In the genomic region with DNA sequence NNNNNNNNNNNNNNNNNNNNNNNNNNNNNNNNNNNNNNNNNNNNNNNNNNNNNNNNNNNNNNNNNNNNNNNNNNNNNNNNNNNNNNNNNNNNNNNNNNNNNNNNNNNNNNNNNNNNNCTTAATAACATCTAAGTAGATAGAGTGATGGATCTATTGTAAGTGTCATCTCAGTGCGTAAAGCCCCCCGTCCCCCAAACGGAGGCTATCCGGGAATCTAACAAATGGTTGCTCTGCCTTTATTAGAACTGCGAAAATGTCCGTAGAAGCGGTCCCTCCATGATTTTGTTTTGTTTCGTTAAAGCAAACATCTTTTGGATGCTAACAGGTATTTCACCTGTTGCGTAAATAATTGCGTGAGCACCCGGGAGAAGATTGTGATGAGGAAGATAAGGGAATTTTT, we compare ENCODE assay signal across 8 mouse cellular contexts. TPM values are rescaled to one million over a fixed set of nuclear protein-coding genes. Genes with fewer than 3 reads are reported as not detected.
DNase-seq lines count a peak whose midpoint lies in the region; ATAC-seq and TF ChIP-seq lines count a peak whose summit lies in the region.

No protein-coding gene starts in this region.

- TF ChIP-seq POLR2A in olfactory bulb, adult 2 months (IDR thresholded peaks at IDR 0.05; ENCODE audit: insufficient read depth, low read depth, low read length), result no peak

- peak overlapping the region; percentile 89 for H3K9ac ChIP-seq in kidney, postnatal 0 days (ENCODE audit: low read depth, low read length)

- peak; percentile 70 for DNase-seq in cerebellum, adult 9-10 months
- no peak for DNase-seq in cerebellum, postnatal 14 days
- peak; percentile 27 for DNase-seq in kidney, postnatal 0 days (ENCODE audit: low spot score)
- DNase-seq in embryo, embryonic 10.5 days (ENCODE audit: low spot score), result no peak
- no peak for DNase-seq in adipocyte (ENCODE audit: low spot score)

- no peak for ATAC-seq in megakaryocyte, adult 5-6 weeks (ENCODE audit: poor library complexity, severe bottlenecking)
- ATAC-seq in kidney, postnatal 0 days (replicated peaks; ENCODE audit: low FRiP score, low read depth), result no peak

- H3K4me2 ChIP-seq in kidney, postnatal 0 days (ENCODE audit: low read length), result peak overlapping the region; percentile 89

- peaks cover 25% of the 10 kb centered on the region for H3K4me1 ChIP-seq in megakaryocyte, embryonic 14.5 days
- no peaks in the 10 kb centered on the region for H3K4me1 ChIP-seq in kidney, postnatal 0 days (replicated peaks; ENCODE audit: insufficient read depth, low read length)
- H3K4me1 ChIP-seq in olfactory bulb, adult 2 months (ENCODE audit: control insufficient read depth, insufficient read depth, low read length), result peaks cover 4% of the 10 kb centered on the region; the same call in 1 of the 2 replicates

- no peaks in the 10 kb centered on the region for H3K9me3 ChIP-seq in megakaryocyte, embryonic 14.5 days
- no peaks in the 10 kb centered on the region for H3K9me3 ChIP-seq in kidney, postnatal 0 days (replicated peaks; ENCODE audit: low read length)

- H3K36me3 ChIP-seq in megakaryocyte, embryonic 14.5 days (replicated peaks; ENCODE audit: low read length), result no peaks in the 10 kb centered on the region
- no peaks in the 10 kb centered on the region for H3K36me3 ChIP-seq in kidney, postnatal 0 days (ENCODE audit: insufficient read depth, low read length)

- H3K4me3 ChIP-seq in megakaryocyte, embryonic 14.5 days (replicated peaks), result peak overlapping the region; percentile 94
- peak overlapping the region; percentile 73 for H3K4me3 ChIP-seq in kidney, postnatal 0 days (replicated peaks; ENCODE audit: low read depth, low read length)
- H3K4me3 ChIP-seq in olfactory bulb, adult 2 months (ENCODE audit: insufficient read depth, low read depth, low read length), result peak overlapping the region; percentile 90

- no peaks in the 10 kb centered on the region for H3K27me3 ChIP-seq in megakaryocyte, embryonic 14.5 days (replicated peaks)
- no peaks in the 10 kb centered on the region for H3K27me3 ChIP-seq in kidney, postnatal 0 days (ENCODE audit: insufficient read depth, low read length)

- WGBS in kidney, postnatal 0 days, result 3% methylated on average over 11 of the region's 11 CpGs
- WGBS in olfactory bulb, adult 2 months, result 2% methylated on average over 11 of the region's 11 CpGs

- no peak for TF ChIP-seq CTCF in kidney, postnatal 0 days (IDR thresholded peaks at IDR 0.05; ENCODE audit: low read depth)
- TF ChIP-seq CTCF in olfactory bulb, adult 2 months (IDR thresholded peaks at IDR 0.05; ENCODE audit: insufficient read depth, low read depth, low read length), result no peak

- H3K27ac ChIP-seq in kidney, postnatal 0 days, result peak overlapping the region; percentile 91
- H3K27ac ChIP-seq in olfactory bulb, adult 2 months (ENCODE audit: insufficient read depth, low read depth, low read length), result peak overlapping the region; percentile 86

RNA-seq across cellular contexts. Expression of gene Ahi1, which starts 0.6 kb away (rescaled TPM):
- polyA plus RNA-seq in megakaryocyte, embryonic 14.5 days (2012; ENCODE audit: insufficient read depth, low replicate concordance), result 6.3 and 10.0 TPM in 2 replicates
- total RNA-seq in megakaryocyte, adult 5-6 weeks (2015), result 3.3 TPM in 2 replicates
- total RNA-seq in megakaryocyte, adult 5-6 weeks (2017), result 3.3 TPM in 2 replicates
- 6.7 and 7.2 TPM in 2 replicates for polyA plus RNA-seq in kidney, postnatal 0 days (2015; fragmentation: Nextera tagmentation; extraction: Ambion mirVana)
- 62.6 TPM in 1 of 2 replicates, not detected in the other for polyA plus RNA-seq in olfactory bulb, adult 2 months (2012; ENCODE audit: insufficient read depth, insufficient read length, low replicate concordance, missing spikeins)

Comparison
In these comparisons a context has a peak if more than half of its experiments do, and no peak if none do; other contexts are left out.
1. DNase-seq: peak in cerebellum, adult 9-10 months (single experiment) and kidney, postnatal 0 days (single experiment); none in cerebellum, postnatal 14 days (0 of 2), embryo, embryonic 10.5 days (single experiment) and adipocyte (single experiment).
2. Peak in every context shown above with its lines, with median percentiles within 50 percentile points of each other: H3K4me3 ChIP-seq.